Mouse (Mus musculus) left cerebral cortex, adult 11 months (tissue): ENCODE results near the gene Ier5l.

Experiments used
- DNase-seq: peaks from one replicate; pipeline ENCODE4 v3.0.0; 2022; ENCODE audit warnings: low spot score

Ier5l gene

DNA sequence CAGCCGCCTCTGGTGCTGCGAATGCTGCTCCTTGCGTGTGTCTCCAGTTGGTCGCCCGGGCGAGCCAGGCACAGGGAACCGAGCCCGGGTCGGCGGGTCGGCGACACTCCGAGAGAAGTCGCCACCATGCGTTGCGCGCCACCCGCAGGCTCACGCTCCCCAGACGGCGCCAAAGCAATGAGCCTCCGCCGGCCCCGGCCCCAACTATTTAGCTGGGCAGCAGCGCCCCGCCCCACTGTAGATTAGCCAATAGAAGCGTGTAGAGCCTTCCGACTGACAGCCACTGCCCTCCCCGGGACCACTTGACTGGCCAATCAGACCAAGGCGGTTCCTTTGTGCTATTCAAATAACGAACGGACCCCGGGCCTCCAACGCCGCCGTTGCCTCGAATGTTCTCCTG lies at the start of gene Ier5l:
Gene Ier5l, minus strand, starts transcription at position 181 of the 400 bp plus-strand sequence.
- DNase-seq: peak; percentile 87

DNA sequence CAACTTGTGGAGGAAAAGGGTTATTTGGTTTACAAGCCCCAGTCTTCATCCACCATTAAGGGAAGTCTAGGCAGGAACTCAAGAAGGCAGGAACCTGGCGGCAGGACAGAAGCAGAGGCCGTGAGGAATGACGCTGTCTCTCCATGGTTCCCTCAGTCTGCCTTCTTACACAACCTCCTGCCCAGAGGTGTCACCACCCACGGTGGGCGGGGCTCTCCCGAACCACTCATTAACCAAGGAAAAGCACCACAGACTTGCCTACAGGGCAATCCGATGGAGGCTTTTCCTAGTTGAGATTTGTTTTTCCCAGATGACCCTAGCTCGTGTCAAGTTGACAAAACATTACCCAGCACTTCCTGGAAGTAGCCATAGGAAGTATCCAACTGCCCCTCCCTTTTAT lies 49.7 kb upstream of the Ier5l start:
- DNase-seq: no peak

DNA sequence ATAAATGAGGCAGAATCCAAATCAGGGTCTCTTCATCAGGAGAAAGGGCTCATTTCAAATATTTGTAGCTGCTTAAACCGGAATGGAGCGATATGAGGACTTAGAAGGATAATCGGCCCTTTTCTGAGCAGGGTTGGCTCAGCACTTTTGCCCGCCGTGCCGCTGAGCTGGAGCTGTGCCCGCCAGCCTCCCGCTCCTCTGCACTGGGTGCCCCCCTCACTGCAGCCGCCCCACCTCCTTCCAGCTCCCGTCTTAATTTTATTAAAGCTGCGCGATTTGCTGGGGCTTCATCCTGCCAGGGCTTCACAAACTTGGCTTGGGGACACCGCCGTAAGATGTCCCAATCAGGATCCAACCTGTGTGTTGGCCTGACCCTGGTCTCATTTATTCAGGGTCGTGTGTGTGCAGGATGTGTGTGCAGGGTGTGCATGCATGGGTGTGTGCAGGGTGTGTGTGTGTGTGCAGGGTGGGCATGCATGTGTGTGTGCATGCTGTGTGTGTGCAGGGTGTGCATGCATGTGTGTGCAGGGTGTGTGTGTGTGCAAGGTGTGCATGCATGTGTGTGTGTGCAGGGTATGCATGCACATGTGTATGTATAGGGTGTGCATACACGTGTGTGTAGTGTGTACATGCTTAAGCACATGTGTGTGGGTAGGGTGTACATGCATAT lies 36.8 kb upstream of the Ier5l start:
- no peak for DNase-seq

DNA sequence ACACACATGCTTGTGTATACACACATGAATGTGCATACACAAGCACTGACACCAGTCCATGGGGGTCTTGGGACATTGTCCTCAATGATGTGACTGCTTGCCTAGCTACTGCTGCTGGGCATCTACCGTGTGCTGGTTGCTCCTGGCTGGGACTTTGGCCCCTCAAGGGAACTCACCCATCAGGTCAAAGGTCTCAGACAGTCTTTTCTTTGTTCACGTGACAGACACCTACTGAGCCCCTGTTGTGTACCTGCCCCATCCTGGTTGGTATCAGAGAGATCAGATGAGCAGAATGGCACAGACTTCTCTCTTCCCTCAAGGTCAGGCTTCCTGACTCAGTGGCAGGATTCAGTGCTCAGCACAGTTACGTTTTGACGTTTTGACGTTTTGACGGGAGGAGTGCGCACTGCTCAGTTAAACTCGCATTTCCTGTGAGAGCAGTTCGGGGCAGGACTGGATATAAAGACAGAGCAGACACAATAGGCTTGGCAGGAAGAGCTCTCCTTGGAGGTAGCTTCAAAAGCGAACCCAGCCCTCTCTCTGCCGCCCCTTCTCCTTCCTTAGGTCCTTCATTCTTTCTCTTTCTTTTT lies 33.2 kb upstream of the Ier5l start:
- no peak for DNase-seq

DNA sequence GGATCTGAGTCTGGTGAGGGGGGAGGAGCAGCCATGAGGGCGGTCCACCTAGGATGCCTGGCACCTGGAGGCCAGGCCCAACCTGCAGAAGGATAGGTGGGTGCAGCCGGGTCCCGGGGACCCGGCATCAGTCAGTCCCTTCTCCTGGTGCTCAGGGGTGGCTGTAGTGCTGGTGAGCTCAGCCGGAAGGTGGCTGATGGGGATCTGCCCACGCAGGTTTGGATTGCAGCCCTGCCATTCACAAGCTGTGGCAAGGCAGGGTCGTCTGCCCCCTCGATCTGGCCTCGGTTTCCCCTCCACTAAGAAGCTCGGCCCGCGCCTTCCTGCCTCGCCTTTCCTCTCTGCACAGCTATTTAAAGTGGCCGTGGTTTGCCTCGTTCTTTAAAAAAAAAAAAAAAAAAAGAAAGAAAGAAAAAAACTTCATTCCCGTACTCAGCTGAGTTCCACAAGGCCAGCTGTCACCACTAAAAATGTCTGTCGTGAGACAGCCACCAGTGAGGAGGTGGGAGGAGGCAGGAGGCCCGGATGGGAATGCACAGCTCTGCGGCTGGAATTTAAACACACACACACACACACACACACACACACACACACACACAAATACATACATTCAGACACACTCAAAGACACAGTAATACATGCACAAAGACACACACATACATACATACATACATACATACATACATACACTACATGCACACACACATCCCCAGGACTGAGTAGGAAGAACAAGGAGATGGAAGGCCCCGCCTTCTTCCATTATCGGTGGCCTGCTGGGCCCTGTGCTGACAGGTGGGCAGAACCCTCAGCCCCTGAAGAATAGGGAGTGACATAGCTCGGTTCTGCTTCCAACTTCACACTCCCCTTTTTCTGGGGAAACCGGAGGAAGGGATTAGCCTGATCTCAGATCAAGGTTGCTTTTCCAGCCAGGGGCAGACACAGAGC lies 29.9 kb upstream of the Ier5l start:
- peak; percentile 60 for DNase-seq

DNA sequence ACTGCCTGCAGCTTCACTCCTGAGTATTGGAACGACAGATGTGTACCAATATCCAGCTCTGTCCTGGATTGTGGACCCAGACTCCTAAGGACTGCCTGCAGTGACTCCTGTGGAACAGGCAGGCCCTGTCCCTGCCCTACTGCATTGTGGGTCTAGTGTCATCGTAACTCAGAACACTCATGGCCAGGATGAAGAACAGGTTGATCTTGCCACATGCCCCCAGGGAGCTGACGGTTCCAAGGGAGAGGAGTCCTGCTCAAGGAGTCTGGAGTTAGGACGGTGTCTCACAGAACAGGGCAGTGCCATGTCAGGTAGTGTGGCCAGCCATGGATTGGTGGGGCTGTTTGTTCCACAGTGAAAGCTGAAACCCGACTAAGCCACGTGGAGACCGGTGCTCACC lies 27.7 kb upstream of the Ier5l start:
- no peak for DNase-seq

DNA sequence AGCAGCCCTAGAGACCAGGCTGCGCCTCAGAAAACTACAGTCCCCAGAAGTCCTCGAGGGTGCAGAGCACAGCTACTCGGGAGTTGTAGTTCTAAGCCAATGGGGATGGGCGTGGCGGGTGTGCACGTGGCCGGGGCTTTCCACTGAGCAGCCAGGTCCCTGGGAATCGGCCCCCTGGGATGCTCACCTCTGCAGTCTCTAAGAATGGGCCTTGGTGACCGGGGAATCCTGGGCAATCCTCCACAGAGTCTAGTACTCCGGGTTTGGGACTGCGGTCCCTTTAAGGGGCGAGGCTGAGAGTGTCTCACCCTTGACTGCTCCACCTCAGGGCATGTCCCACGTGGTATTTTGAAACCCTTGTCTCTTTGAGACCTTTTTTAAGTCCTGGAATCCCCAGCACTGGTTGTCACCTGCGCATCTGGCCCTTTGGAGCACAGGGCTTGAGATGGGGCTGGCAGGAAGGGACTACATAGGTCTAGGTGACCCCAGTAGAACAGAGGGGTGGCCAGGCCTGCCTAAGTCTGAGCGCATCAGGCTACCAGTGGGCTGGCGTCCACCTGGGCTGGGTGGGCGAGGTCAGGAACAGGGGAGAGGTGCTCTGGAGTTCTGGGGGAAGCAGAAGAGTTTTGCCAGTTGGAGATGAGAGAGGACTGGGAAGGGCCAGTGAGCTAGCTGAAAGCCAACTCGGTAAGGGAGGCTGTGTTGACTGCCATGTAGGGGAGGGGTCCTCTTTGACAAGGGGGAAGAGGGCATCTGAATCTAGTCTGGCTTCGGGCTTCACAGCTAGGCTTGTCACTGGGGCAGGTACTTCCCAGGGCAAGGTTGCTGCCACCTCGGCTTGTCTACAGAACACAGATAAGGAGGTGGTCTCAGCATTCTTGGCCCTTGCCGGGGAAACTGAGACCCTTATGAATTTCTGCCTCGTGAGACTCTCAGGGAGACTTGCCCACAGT lies 22.2 kb upstream of the Ier5l start:
- DNase-seq: peak; percentile 54

DNA sequence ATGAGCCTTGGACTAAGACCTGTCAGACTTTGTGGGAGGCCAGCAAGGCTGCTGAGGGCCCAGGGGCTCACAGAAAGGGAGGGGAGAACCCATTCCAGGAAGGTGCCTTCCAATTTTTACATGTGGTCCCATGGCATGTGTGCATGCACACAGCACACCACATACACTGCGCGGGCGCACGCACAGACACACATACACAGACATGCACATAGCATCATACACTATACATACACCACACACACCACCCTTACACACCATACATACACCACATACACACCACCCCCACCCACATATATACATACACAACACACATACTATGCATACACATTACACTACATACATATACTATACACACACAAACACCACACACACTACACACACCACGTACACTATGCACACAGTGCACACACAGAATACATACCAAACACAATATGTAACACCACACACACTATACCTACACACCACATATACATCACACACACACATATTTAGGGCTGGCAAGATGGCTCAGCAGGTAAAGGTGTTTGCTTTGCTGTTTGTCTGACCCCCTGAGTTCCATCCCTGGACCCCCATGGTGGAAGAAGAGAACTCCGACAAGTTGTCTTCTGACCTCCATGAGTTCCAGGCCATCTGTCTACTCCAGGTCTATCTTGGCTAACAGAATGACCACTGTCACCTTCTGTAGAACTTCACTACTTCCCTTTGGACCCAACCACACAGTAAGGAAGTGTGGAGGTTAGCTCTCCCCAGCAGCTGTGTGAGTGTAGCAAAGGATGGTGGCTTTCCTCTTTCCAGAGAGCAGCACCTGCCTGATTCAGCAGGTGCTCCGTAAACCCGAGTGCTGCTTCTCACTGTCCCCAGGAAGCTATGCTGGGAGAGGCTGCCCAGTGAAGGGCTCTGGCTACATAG lies 21.2 kb upstream of the Ier5l start:
- no peak for DNase-seq

DNA sequence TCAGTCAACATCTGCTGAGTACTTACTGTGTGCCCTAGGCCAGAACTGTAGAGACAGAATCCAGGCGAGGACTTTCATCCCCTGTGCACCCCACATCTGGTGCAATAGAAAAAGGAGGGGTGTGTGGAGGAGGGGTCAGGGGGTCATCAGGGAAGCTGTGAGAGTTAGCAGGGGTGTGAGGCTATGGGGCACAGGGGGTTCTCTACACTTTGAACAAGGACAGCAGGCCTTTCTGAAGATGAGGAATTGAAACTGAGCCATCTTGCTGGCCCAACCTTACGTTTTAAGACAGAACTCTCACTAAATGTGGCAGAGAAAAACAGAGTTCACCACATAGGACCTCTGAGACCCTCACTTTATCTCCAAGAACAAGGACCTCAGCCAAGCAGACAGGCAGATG lies 16.4 kb upstream of the Ier5l start:
- DNase-seq: no peak

DNA sequence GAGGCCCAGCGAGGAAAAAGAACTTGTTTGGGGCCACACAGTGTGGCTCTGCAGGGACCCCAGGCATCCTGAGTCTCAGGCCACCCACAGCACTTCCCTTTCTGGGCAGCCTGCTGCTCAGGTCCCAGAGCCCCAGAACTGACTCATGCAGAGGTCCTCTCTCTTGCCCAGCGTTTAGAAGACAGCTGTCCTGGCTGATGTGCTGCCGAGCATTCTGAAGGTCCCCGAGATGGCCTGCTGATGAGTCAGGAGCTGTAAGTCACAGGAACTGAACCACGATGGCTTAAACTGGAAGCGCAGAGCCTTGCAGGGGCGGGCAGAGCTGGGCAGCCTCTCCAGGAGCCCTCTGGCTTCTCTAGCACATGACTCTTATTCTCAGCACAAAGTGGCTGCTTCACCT lies 13.6 kb upstream of the Ier5l start:
- no peak for DNase-seq

DNA sequence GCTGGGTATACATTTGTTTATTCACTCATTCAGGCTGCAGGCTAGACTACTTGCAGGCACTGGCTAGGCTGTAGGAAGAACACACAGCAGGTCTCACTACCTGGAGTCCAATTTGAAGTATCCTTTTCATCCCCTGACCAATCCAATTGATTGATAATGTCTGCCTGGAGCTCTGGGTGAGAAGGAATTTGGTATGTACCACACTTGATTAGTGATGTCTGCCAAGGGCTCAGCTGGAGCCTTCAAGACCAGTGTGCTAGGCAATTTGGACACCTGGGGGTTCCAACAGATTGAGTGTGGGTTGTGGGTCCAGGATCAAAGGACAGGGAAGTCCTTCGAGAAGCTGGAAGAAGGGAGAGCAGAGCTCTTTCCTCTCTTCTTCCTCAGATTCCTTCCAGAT lies 4.5 kb upstream of the Ier5l start:
- no peak for DNase-seq

DNA sequence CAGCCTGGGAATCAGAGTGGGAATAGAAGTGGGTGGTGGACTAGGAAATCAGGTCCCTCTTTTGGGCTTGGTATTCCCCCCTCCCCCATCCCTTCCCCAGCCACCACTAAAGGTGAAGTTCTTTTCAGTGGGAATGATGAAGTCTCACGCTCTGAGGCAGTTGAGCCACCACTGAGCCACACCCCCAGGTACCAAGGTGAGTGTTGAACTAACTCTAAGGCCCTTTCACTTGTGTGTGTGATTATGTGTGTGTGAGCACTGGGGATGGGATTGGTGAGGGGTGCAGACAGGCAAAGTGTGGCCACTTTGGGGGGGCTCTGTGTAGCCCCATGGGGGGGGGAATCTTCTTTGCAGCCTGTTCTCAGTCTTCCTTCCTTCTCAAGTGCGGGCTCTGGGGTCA lies 2.2 kb upstream of the Ier5l start:
- no peak for DNase-seq

DNA sequence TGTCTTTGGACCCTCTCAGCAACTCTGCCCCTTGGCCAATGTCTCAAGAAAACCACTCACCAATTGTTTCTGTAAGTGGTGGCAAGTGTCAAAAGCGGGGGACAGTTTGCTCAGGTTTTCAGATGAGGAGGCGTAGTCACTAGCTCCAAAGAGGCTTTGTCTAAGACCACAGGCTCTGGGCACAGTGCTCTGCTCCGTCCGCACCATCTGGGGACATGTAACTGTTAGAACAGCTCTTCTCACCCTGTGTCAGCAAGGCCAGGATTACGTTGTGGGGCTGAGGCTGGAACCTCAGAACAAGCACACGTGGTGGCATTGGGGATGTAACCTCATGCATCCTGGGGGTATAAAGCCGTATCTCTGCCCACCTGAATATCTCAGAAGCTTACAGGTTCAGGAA lies 1.4 kb upstream of the Ier5l start:
- no peak for DNase-seq

DNA sequence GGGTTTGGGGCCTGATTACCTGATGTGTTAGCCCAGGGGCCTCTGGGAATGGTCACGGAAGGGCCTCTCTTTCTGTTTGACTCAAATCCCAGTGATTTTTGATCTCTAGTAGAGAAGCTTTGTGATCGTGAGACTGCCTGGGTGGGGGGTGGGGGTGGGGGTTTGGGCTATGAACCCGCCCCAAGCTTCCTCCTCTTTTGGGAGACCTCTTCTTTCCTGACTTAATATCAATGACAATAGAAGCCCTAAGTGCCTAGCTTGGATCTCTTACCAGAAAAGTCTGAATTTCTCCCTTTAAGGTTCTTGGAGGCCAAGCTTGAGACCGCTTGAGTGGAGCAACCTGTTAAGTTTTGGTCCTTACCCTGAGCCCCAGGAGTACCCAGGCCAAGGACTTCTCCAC lies 757 bp upstream of the Ier5l start:
- no peak for DNase-seq

DNA sequence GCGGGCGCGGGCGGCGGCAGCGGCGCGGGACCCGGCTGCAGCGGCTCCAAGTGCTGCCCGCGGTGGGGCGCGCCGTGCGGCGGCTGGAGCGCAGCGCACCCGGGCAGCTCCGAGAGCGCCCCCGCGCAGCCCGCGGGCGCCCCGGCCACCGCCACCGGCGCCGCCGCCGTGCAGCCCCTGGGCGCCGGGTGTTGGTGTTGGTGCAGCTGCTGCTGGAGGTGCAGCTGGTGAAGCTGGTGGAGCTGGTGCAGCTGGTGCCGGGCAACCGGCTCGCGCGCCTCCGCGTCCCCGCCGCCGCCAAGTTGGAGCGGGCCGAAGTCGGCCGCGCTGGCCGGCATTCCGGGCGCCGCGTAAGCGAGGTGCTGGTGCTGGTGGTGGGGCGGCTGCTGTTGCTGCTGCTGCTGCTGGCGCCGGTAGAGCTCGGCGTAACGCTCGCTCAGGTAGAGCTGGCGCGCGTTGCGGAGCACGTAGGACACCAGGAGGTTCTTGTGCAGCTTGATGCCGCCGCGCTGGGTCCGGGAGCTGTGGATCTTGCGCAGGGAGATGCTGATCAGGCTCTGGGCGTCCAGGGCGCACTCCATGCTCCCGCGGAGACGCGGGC lies 488 bp downstream of the Ier5l start:
- no peak for DNase-seq

DNA sequence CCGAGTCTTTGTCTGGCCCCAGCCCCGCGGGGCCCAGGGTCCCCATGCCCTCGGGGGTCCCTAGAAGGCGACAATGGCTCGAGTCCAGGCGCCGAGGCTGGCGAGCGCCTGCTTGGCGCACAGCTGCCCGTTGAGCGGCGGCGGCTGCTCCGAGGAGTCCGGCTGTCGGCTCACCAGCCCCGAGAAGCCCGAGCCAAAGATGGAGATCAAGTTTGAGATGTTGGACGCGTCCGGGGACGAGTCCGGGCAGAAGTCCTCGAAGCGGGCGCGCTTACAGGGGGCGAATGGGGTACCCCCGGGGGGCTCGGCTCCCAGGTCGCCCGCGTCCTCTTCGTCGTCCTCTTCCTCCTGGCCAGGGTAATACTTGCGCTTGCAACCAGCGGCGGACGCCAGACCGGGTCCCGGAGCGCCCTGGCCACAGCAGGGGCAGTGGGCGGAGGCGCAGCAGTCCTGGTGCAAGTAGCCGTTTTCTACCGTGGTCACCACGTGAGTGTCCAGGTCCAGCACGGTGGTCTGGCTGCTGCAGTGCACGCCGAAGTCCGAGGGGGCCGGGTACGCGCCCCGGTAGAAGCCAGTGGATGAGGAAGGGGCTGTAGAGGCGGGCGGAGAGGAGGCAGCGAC lies 1.2 kb downstream of the Ier5l start:
- no peak for DNase-seq

DNA sequence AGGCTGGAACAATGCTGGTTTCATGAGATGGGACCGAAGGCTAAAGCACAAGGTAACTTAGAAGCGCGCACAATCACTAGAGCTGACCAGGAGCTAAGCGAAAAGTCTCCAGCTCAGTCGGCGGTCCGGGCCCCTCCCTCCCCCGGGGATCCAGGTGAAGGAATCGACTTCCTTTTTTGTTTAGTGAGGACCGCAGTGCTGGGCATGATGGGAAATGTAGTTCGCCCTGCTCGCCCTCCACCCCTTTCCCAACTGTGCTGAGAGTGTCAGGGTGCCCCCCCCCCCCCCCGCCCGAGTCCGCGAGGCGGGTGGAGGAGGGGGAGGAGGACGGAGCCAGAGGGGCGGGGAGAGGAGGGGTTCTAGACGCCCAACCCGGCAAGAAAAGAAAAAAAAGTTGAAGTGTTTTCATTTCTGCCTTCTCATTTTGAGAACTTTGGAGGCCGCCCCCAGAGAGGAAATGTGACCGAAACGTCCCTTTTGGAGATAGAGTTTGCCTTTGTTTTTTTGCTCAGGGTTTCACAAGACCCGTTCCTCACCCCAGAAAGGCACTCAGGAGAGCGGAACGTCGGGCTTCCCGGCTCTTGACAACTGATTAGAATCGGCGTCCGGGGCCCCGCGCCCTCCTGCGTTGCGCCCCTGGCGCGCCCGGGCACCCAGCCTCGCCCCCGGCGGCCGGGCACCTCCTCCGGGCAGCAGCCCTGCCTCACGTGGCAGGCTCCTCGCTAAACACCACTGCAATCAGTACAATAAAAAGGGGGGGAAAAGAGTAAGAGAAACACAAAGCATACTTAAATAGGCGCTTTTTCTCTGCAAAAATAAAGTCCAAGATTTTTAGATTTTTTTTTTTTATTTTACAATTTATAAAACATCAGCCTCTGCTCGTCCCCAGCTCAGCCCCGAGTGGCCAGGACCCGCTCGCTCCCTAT lies 2.0 kb downstream of the Ier5l start:
- DNase-seq: peak; percentile 72

DNA sequence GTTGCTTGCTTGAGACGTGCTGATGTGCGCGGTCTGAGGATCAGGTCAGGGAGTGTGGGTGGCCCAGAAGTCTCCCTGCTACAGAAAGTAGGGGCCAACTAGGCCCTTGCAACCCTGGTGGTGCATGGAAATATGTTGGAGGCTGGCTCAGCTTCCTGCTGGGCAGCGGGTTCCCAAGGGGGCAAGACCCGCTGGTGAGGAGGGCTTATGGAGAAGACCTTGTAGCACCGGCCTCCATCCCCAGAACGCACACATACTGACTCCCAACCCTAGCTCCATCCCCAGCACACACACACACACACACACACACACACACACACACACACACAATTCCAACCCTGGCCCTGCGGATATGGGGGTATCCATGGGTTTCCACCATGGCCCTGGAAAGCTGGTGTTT lies 3.0 kb downstream of the Ier5l start:
- DNase-seq: no peak
